Mouse (Mus musculus): ENCODE data around the gene Slc22a4.

- no peak for TF ChIP-seq EP300 (IDR thresholded peaks at IDR 0.05; ENCODE audit: insufficient read depth, low read depth, low read length)
- no peak for TF ChIP-seq CTCF (IDR thresholded peaks at IDR 0.05; ENCODE audit: low read depth, low read length)
Observed at GRCm38 (mm10) chr11:54065915-54066178, 38.0 kb upstream of the Slc22a4 start.

Measured in ES-Bruce4 (cell line).